Mouse (Mus musculus) lung, postnatal 0 days (tissue): ENCODE results near the gene Gm45234. TPM values are rescaled to one million over a fixed set of nuclear protein-coding genes. Genes with fewer than 3 reads are reported as not detected.

Source experiments
- ATAC-seq: fragments of 200-750 bp; cut with Nextera tagmentation; 2 replicates; pipeline ENCODE4 v1.8.0; 2017; ENCODE audit warnings: moderate library complexity
- DNase-seq: peaks from one replicate; pipeline ENCODE4 v3.0.0-alpha.2; 2016; ENCODE audit warnings: low spot score
- H3K27ac ChIP-seq: fragments of 300-500 bp; sonication (generic); 2 replicates; pipeline ENCODE4 v1.5.1; 2014; ENCODE audit warnings: antibody characterized with exemption, mild to moderate bottlenecking, low read length, mixed read lengths
- H3K27me3 ChIP-seq: fragments of 300-500 bp; sonication (generic); replicated peaks from 2 replicates; pipeline ENCODE4 v1.6.1; 2014; ENCODE audit warnings: low read length, mixed read lengths; ENCODE audit not compliant: insufficient read depth
- H3K36me3 ChIP-seq: fragments of 300-500 bp; sonication (generic); 2 replicates; pipeline ENCODE4 v1.6.1; 2014; ENCODE audit warnings: low read length, mixed read lengths; ENCODE audit not compliant: insufficient read depth
- H3K4me1 ChIP-seq: fragments of 300-500 bp; sonication (generic); 2 replicates; pipeline ENCODE4 v1.6.1; 2014; ENCODE audit warnings: antibody characterized with exemption, low read depth, low read length, mixed read lengths; ENCODE audit not compliant: insufficient read depth
- H3K4me2 ChIP-seq: fragments of 300-500 bp; sonication (generic); replicated peaks from 2 replicates; pipeline ENCODE4 v1.6.1; 2014; ENCODE audit warnings: low read depth, mild to moderate bottlenecking, low read length, moderate library complexity, mixed read lengths
- H3K4me3 ChIP-seq: fragments of 300-500 bp; sonication (generic); 2 replicates; pipeline ENCODE4 v1.5.1; 2014; ENCODE audit warnings: low read depth, low read length
- H3K9ac ChIP-seq: fragments of 300-500 bp; sonication (generic); replicated peaks from 2 replicates; pipeline ENCODE4 v1.6.1; 2014; ENCODE audit warnings: low read depth, mild to moderate bottlenecking
- H3K9me3 ChIP-seq: fragments of 300-500 bp; sonication (generic); 2 replicates; pipeline ENCODE4 v1.6.1; 2016; ENCODE audit warnings: low read length, mixed read lengths
- CTCF ChIP-seq: IDR thresholded peaks from 2 replicates; pipeline ENCODE4 v1.5.1; 2016; ENCODE audit warnings: antibody characterized with exemption, mild to moderate bottlenecking
- EP300 ChIP-seq: IDR thresholded peaks from 2 replicates; pipeline ENCODE4 v1.6.1; 2016; ENCODE audit warnings: antibody characterized with exemption, mild to moderate bottlenecking, control low read depth
- WGBS: fragments of 180-500 bp; shearing (Covaris S2); extraction: QIAGEN DNeasy Blood & Tissue Kit; methylation state at CpG from one replicate; pipeline ENCODE4 v1.1.7; 2014; 5-methylcytosine and 5-hydroxymethylcytosine counted together
- polyA plus RNA-seq: library from polyadenylated mRNA; unstranded; fragments of >200 nt; fragmentation: Nextera tagmentation; extraction: Ambion mirVana; gene quantifications from 2 replicates; pipeline ENCODE4 v1.2.1, GENCODE M21; 2015

Gene Gm45234
- polyA plus RNA-seq, 1 experiment from 2014 or later = not detected

- 32% methylated on average over 15 of the region's 15 CpGs for WGBS
- H3K36me3 ChIP-seq = peaks cover 9% of the 10 kb centered on the region; the same call in 1 of the 2 replicates
- DNase-seq (peak; percentile 95), ATAC-seq (peak; percentile 77)
- H3K4me2 ChIP-seq = peak within 1 kb of the TSS; percentile 34; the same call in 1 of the 2 replicates
- no peak for TF ChIP-seq CTCF
- TF ChIP-seq EP300 = no peak
- H3K27me3 ChIP-seq = no peaks in the 10 kb centered on the region
- H3K9me3 ChIP-seq = no peaks in the 10 kb centered on the region
- no peaks in the 10 kb centered on the region; the same call in 1 of the 2 replicates for H3K4me1 ChIP-seq
- H3K9ac ChIP-seq = 0 out of 2 replicates have a peak within 1 kb of the TSS, but pooled peaks have one; percentile 9
- no peak within 1 kb of the TSS for H3K4me3 ChIP-seq
- peak within 1 kb of the TSS; percentile 72 for H3K27ac ChIP-seq
Measured at GRCm38 (mm10) chr6:124738511-124739023, 17.3 kb downstream of the Gm45234 start, which contains the start of gene Ptpn6. Gene Ptpn6 (minus strand): TSS chr6:124738714.

GRCm38 (mm10) chr6:124737040-124737439 lies 18.8 kb downstream of the Gm45234 start:
- Histone ChIP-seq H3K27me3 (no peaks in the 10 kb centered on the region), H3K9me3 (no peaks in the 10 kb centered on the region), H3K36me3 (no peaks in the 10 kb centered on the region), H3K4me2 (no peak overlapping the region), H3K4me3 (no peak overlapping the region), H3K27ac (no peak overlapping the region), H3K9ac (no peak overlapping the region), H3K4me1 (peaks cover 4% of the 10 kb centered on the region)
- TF ChIP-seq EP300 = no peak
- no peak for TF ChIP-seq CTCF
- 87% methylated on average over 11 of the region's 11 CpGs for WGBS
- ATAC-seq (no peak), DNase-seq (no peak)

DNA sequence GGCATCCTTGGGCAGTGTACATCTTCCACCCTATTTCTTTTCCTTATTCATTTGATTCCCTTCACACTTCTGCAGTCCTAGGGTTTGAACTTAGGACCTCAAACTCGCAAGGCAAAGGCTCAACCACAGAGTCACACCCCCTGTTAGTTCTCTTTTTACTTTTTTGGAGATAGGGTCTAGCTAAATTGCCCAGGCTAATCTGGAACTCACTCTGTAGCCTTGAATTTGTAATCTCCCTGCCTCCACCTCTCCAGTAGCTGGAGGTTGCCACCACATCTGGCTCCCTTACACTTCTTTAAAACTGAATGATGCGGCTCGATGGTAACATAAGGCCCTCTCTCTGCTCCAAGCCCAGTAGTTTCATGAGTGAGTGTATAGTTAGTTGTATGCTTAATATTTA lies 21.4 kb downstream of the Gm45234 start:
- no peak for DNase-seq
- H3K36me3 ChIP-seq = no peaks in the 10 kb centered on the region
- no peak overlapping the region for H3K4me3 ChIP-seq
- H3K4me1 ChIP-seq = peaks cover 4% of the 10 kb centered on the region
- 78% methylated on average over 3 of the region's 3 CpGs for WGBS
- TF ChIP-seq EP300 (no peak), CTCF (no peak)
- no peaks in the 10 kb centered on the region for H3K9me3 ChIP-seq
- H3K4me2 ChIP-seq = no peak overlapping the region
- no peaks in the 10 kb centered on the region for H3K27me3 ChIP-seq
- no peak overlapping the region for H3K27ac ChIP-seq
- no peak for ATAC-seq
- no peak overlapping the region for H3K9ac ChIP-seq

GRCm38 (mm10) chr6:124732476-124733370 lies 23.1 kb downstream of the Gm45234 start:
- no peaks in the 10 kb centered on the region for H3K27me3 ChIP-seq
- ATAC-seq (peak; percentile 73), DNase-seq (peak; percentile 47)
- no peaks in the 10 kb centered on the region for H3K9me3 ChIP-seq
- peaks cover 4% of the 10 kb centered on the region; the same call in 1 of the 2 replicates for H3K4me1 ChIP-seq
- peak overlapping the region; percentile 24 for H3K4me3 ChIP-seq
- H3K27ac ChIP-seq = peak overlapping the region; percentile 38; the same call in 1 of the 2 replicates
- no peak overlapping the region for H3K4me2 ChIP-seq
- TF ChIP-seq CTCF (no peak), EP300 (no peak)
- H3K9ac ChIP-seq = 0 out of 2 replicates have a peak overlapping the region, but pooled peaks have one; percentile 19
- WGBS = 48% methylated on average over 19 of the region's 19 CpGs
- no peaks in the 10 kb centered on the region for H3K36me3 ChIP-seq

DNA sequence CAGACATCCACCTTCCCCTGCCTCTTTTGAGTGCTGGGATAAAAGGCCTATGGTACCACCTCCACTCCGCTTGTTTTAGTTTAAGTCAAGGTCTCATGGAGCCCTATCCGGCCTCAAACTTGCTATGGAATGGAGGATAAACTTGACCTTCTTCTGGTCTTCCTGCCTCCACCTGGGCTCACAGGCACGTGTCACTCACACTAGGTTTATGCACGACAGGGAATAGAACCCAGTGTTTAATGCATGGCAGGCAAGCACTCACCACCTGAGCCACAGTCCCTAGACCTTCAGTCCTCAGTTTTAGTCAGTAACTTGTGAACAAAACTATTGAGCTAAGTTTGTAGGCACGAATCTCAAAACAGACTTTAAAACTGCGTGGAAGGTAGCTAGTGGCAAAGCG lies 24.8 kb downstream of the Gm45234 start:
- no peaks in the 10 kb centered on the region for H3K9me3 ChIP-seq
- no peak for DNase-seq
- no peak overlapping the region for H3K9ac ChIP-seq
- no peak overlapping the region for H3K4me3 ChIP-seq
- ATAC-seq = no peak
- no peaks in the 10 kb centered on the region for H3K36me3 ChIP-seq
- H3K4me1 ChIP-seq = peaks cover 4% of the 10 kb centered on the region; the same call in 1 of the 2 replicates
- WGBS = 79% methylated on average over 7 of the region's 7 CpGs
- H3K4me2 ChIP-seq = no peak overlapping the region
- H3K27ac ChIP-seq = no peak overlapping the region
- no peak for TF ChIP-seq EP300
- TF ChIP-seq CTCF = no peak
- H3K27me3 ChIP-seq = no peaks in the 10 kb centered on the region
